Mouse (Mus musculus) heart, embryonic 10.5 days (tissue): ENCODE results near the gene Olfr55. TPM values are rescaled to one million over a fixed set of nuclear protein-coding genes. Genes with fewer than 3 reads are reported as not detected.
"Not testable (repeated sequence)": the region's sequence is repeated elsewhere in the genome, so short reads cannot be mapped to it uniquely, and the experiment has no call there.

Experiments used
- DNase-seq: peaks from one replicate; pipeline ENCODE4 v3.0.0-alpha.2; 2017; ENCODE audit warnings: low spot score
- H3K27ac ChIP-seq: fragments of 300-500 bp; sonication (generic); 2 replicates; pipeline ENCODE4 v1.5.1; 2016; ENCODE audit warnings: mild to moderate bottlenecking
- H3K27me3 ChIP-seq: fragments of 300-500 bp; sonication (generic); 2 replicates; pipeline ENCODE4 v1.6.1; 2016; ENCODE audit warnings: mild to moderate bottlenecking; ENCODE audit not compliant: poor library complexity, insufficient read depth, severe bottlenecking
- H3K36me3 ChIP-seq: fragments of 300-500 bp; sonication (generic); 2 replicates; pipeline ENCODE4 v1.6.1; 2016; ENCODE audit warnings: mild to moderate bottlenecking, moderate library complexity
- H3K4me1 ChIP-seq: fragments of 300-500 bp; sonication (generic); 2 replicates; pipeline ENCODE4 v1.6.1; 2016; ENCODE audit warnings: mild to moderate bottlenecking
- H3K4me3 ChIP-seq: fragments of 300-500 bp; sonication (generic); 2 replicates; pipeline ENCODE4 v1.5.1; 2016; ENCODE audit warnings: mild to moderate bottlenecking, moderate library complexity
- H3K9me3 ChIP-seq: fragments of 300-500 bp; sonication (generic); 2 replicates; pipeline ENCODE4 v1.6.1; 2016; ENCODE audit warnings: mild to moderate bottlenecking, moderate library complexity
- WGBS: fragments of 180-500 bp; shearing (Covaris S2); methylation state at CpG from one replicate; pipeline ENCODE4 v1.1.7; 2016; 5-methylcytosine and 5-hydroxymethylcytosine counted together
- polyA plus RNA-seq: library from polyadenylated mRNA; unstranded; fragments of >200 nt; fragmentation: Nextera tagmentation; extraction: Ambion mirVana; gene quantifications from 2 replicates; pipeline ENCODE4 v1.2.1, GENCODE M21; 2016

Gene Olfr55
- polyA plus RNA-seq: not detected in 2 replicates

- H3K4me1 ChIP-seq, DNase-seq, H3K4me3 ChIP-seq, H3K36me3 ChIP-seq, H3K9me3 ChIP-seq, H3K27ac ChIP-seq, H3K27me3 ChIP-seq: not testable (repeated sequence)
- WGBS: 76% methylated on average over 1 of the region's 1 CpGs
Observed at GRCm38 (mm10) chr17:33168147-33168546, at the start of gene Olfr55. Olfr55 (plus strand) TSS chr17:33168447.

GRCm38 (mm10) chr17:33124546-33124945 is 43.7 kb upstream of the Olfr55 start:
- no peak overlapping the region for H3K27ac ChIP-seq
- no peaks in the 10 kb centered on the region for H3K27me3 ChIP-seq
- H3K9me3 ChIP-seq: no peaks in the 10 kb centered on the region
- DNase-seq: no peak
- no peaks in the 10 kb centered on the region for H3K36me3 ChIP-seq
- no peaks in the 10 kb centered on the region for H3K4me1 ChIP-seq
- H3K4me3 ChIP-seq: no peak overlapping the region

DNA sequence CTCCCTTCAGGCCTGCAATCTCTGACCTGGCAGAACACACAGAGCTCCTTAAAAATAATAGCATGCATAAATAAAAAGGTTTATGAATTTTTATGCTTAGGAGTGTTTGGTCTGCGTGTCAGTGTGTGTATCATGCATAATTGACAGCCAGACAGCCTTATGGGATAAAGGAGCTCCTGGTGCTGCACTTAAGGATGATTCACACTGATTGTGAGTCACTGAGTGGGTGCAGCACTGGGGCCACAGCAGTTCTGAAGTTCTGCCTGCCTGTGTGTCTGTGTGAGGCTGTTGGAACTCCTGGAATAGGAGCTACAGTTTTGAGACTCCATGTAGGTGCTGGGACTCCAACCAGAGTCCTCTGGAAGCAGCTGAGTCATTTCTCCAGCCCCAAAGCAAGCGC is 42.0 kb upstream of the Olfr55 start:
- DNase-seq: no peak
- no peaks in the 10 kb centered on the region for H3K36me3 ChIP-seq
- H3K4me3 ChIP-seq: no peak overlapping the region
- H3K27me3 ChIP-seq: no peaks in the 10 kb centered on the region
- H3K4me1 ChIP-seq: no peaks in the 10 kb centered on the region
- H3K27ac ChIP-seq: no peak overlapping the region
- 70% methylated on average over 2 of the region's 2 CpGs for WGBS
- H3K9me3 ChIP-seq: no peaks in the 10 kb centered on the region

DNA sequence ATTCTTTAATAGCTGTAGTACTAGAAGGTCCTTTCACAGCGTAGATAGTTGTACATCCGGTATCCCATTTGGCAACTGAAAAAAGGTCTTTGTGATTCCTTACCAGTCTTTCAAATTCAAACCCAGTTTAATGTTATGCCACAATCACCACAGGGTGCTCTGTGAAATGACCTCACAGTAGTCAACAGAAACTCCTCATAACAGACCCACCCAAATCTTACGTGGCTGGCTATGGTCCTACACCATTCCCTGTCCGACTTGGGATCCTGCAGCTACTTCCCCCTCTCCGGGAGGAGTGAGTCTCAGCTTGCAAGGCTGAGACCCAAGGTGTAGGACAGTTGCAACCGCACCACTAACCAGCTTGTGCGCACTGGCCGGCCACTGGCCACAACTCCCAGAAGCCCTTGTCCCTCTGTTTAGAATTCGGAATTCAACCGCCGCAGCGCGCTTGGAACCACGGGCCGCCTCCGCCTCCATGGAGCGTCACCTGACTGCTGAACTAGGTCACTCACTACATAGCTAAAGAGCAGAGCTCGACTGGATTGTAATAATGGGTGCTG is 28.9 kb upstream of the Olfr55 start, which contains the start of gene Morc2b:
Gene Morc2b, minus strand, starts transcription at position 423 of the 560 bp plus-strand sequence.
- Histone ChIP-seq H3K4me1 (no peaks in the 10 kb centered on the region), H3K9me3 (0 out of 2 replicates have a peak, but pooled peaks cover 2% of the 10 kb centered on the region), H3K36me3 (no peaks in the 10 kb centered on the region), H3K4me3 (no peak within 1 kb of the TSS), H3K27me3 (no peaks in the 10 kb centered on the region), H3K27ac (no peak within 1 kb of the TSS)
- DNase-seq: no peak
- 72% methylated on average over 18 of the region's 18 CpGs for WGBS

- not testable (repeated sequence) for H3K4me1 ChIP-seq, H3K27ac ChIP-seq, H3K27me3 ChIP-seq, H3K4me3 ChIP-seq, H3K36me3 ChIP-seq, H3K9me3 ChIP-seq, DNase-seq
- no CpG with 5 or more reads among the region's 2 CpGs for WGBS
Observed at GRCm38 (mm10) chr17:33191002-33191401, 22.8 kb downstream of the Olfr55 start, which contains the start of gene Olfr239. Olfr239 (plus strand) TSS chr17:33191302.

GRCm38 (mm10) chr17:33221590-33221989 is 53.3 kb downstream of the Olfr55 start, which contains the start of gene Olfr1564:
Olfr1564 (minus strand) TSS chr17:33221690.
- Histone ChIP-seq H3K4me3 (no peak within 1 kb of the TSS), H3K27ac (no peak within 1 kb of the TSS), H3K36me3 (no peaks in the 10 kb centered on the region), H3K4me1 (no peaks in the 10 kb centered on the region), H3K27me3 (no peaks in the 10 kb centered on the region), H3K9me3 (peaks cover 9% of the 10 kb centered on the region)
- WGBS: 72% methylated on average over 2 of the region's 2 CpGs
- DNase-seq: no peak

Other genes with a start within 250 kb of the Olfr55 start
- 8.9 TPM in 2 replicates for gene Cyp4f13, start 221.0 kb upstream of the Olfr55 start, polyA plus RNA-seq
- gene Zfp472, start 202.6 kb upstream of the Olfr55 start, polyA plus RNA-seq: 7.7 and 7.8 TPM in 2 replicates
- 8.6 and 8.9 TPM in 2 replicates for gene Zfp952, start 175.3 kb upstream of the Olfr55 start, polyA plus RNA-seq
- 7.1 and 8.0 TPM in 2 replicates for gene Zfp763, start 135.0 kb upstream of the Olfr55 start, polyA plus RNA-seq
- not detected in 2 replicates for gene 4921501E09Rik, start 100.4 kb upstream of the Olfr55 start, polyA plus RNA-seq
- 5.0 and 5.8 TPM in 2 replicates for gene Zfp563, start 79.1 kb upstream of the Olfr55 start, polyA plus RNA-seq
- 0.18 TPM in 1 of 2 replicates, not detected in the other for gene Morc2b, start 28.8 kb upstream of the Olfr55 start, polyA plus RNA-seq
- not detected in 2 replicates for gene Olfr239, start 22.9 kb downstream of the Olfr55 start, polyA plus RNA-seq
- gene Olfr1564, start 53.2 kb downstream of the Olfr55 start, polyA plus RNA-seq: 0.13 TPM in 1 of 2 replicates, not detected in the other
- 13.9 and 14.0 TPM in 2 replicates for gene Zfp955a, start 86.7 kb downstream of the Olfr55 start, polyA plus RNA-seq
- 0.02 and 0.06 TPM in 2 replicates for gene Olfr63, start 96.2 kb downstream of the Olfr55 start, polyA plus RNA-seq
- gene Zfp955b, start 121.1 kb downstream of the Olfr55 start, polyA plus RNA-seq: 8.2 and 10.2 TPM in 2 replicates
- 6.1 and 7.7 TPM in 2 replicates for gene Zfp81, start 190.4 kb downstream of the Olfr55 start, polyA plus RNA-seq
- gene Zfp101, start 226.2 kb downstream of the Olfr55 start, polyA plus RNA-seq: 8.8 and 13.3 TPM in 2 replicates